Mouse (Mus musculus): ENCODE data around the gene Plpp7. TPM values are rescaled to one million over a fixed set of nuclear protein-coding genes. Genes with fewer than 3 reads are reported as not detected.

The Plpp7 gene
- polyA plus RNA-seq, 1 experiment: 3.3 TPM

GRCm38 (mm10) chr2:32091956-32092355 is 3.4 kb upstream of the Plpp7 start:
- Histone ChIP-seq H3K4me3 (replicated peaks) (no peak overlapping the region), H3K27me3 (replicated peaks) (peaks cover 15% of the 10 kb centered on the region), H3K9me3 (peaks cover 11% of the 10 kb centered on the region; the same call in 1 of the 2 replicates), H3K4me1 (peaks cover 81% of the 10 kb centered on the region), H3K36me3 (replicated peaks; ENCODE audit: low read length) (peaks cover 7% of the 10 kb centered on the region)
- TF ChIP-seq GATA1 (IDR thresholded peaks at IDR 0.05; ENCODE audit: borderline replicate concordance, low read length) (no peak), FLI1 (IDR thresholded peaks at IDR 0.05; ENCODE audit: low read length) (no peak)

GRCm38 (mm10) chr2:32094001-32094707 is 1.2 kb upstream of the Plpp7 start:
- Histone ChIP-seq H3K4me3 (replicated peaks) (no peak overlapping the region), H3K9me3 (peaks cover 18% of the 10 kb centered on the region; the same call in 1 of the 2 replicates), H3K36me3 (replicated peaks; ENCODE audit: low read length) (peaks cover 18% of the 10 kb centered on the region), H3K27me3 (replicated peaks) (peaks cover 9% of the 10 kb centered on the region), H3K4me1 (peaks cover 74% of the 10 kb centered on the region)
- TF ChIP-seq GATA1 (IDR thresholded peaks at IDR 0.05; ENCODE audit: borderline replicate concordance, low read length) (no peak), FLI1 (IDR thresholded peaks at IDR 0.05; ENCODE audit: low read length) (no peak)

GRCm38 (mm10) chr2:32096122-32096420 is 743 bp downstream of the Plpp7 start:
- peak overlapping the region; percentile 84 for H3K4me3 ChIP-seq (replicated peaks)
- peaks cover 9% of the 10 kb centered on the region for H3K27me3 ChIP-seq (replicated peaks)
- peaks cover 18% of the 10 kb centered on the region for H3K9me3 ChIP-seq
- H3K4me1 ChIP-seq: peaks cover 70% of the 10 kb centered on the region
- H3K36me3 ChIP-seq (replicated peaks; ENCODE audit: low read length): peaks cover 29% of the 10 kb centered on the region
- TF ChIP-seq GATA1 (IDR thresholded peaks at IDR 0.05; ENCODE audit: borderline replicate concordance, low read length) (no peak), FLI1 (IDR thresholded peaks at IDR 0.05; ENCODE audit: low read length) (no peak)

- H3K4me1 ChIP-seq: peaks cover 65% of the 10 kb centered on the region
- H3K4me3 ChIP-seq (replicated peaks): no peak overlapping the region
- peaks cover 20% of the 10 kb centered on the region for H3K9me3 ChIP-seq
- H3K27me3 ChIP-seq (replicated peaks): peaks cover 17% of the 10 kb centered on the region
- TF ChIP-seq FLI1 (IDR thresholded peaks at IDR 0.05; ENCODE audit: low read length) (no peak), GATA1 (IDR thresholded peaks at IDR 0.05; ENCODE audit: borderline replicate concordance, low read length) (no peak)
- peaks cover 53% of the 10 kb centered on the region for H3K36me3 ChIP-seq (replicated peaks; ENCODE audit: low read length)
Observed at GRCm38 (mm10) chr2:32102944-32103343, 7.6 kb downstream of the Plpp7 start.

GRCm38 (mm10) chr2:32103557-32103956 is 8.2 kb downstream of the Plpp7 start:
- H3K27me3 ChIP-seq (replicated peaks): peaks cover 14% of the 10 kb centered on the region
- H3K4me3 ChIP-seq (replicated peaks): no peak overlapping the region
- peaks cover 54% of the 10 kb centered on the region for H3K36me3 ChIP-seq (replicated peaks; ENCODE audit: low read length)
- peaks cover 63% of the 10 kb centered on the region for H3K4me1 ChIP-seq
- peaks cover 22% of the 10 kb centered on the region for H3K9me3 ChIP-seq
- TF ChIP-seq GATA1 (IDR thresholded peaks at IDR 0.05; ENCODE audit: borderline replicate concordance, low read length): no peak
- no peak for TF ChIP-seq FLI1 (IDR thresholded peaks at IDR 0.05; ENCODE audit: low read length)

- Histone ChIP-seq H3K4me3 (replicated peaks) (no peak overlapping the region), H3K4me1 (peaks cover 63% of the 10 kb centered on the region), H3K27me3 (replicated peaks) (peaks cover 14% of the 10 kb centered on the region), H3K36me3 (replicated peaks; ENCODE audit: low read length) (peaks cover 57% of the 10 kb centered on the region), H3K9me3 (peaks cover 21% of the 10 kb centered on the region)
- TF ChIP-seq FLI1 (IDR thresholded peaks at IDR 0.05; ENCODE audit: low read length) (no peak), GATA1 (IDR thresholded peaks at IDR 0.05; ENCODE audit: borderline replicate concordance, low read length) (no peak)
Observed at GRCm38 (mm10) chr2:32104122-32104521, 8.8 kb downstream of the Plpp7 start.

- peaks cover 20% of the 10 kb centered on the region for H3K27me3 ChIP-seq (replicated peaks)
- TF ChIP-seq GATA1 (IDR thresholded peaks at IDR 0.05; ENCODE audit: borderline replicate concordance, low read length): no peak
- no peak for TF ChIP-seq FLI1 (IDR thresholded peaks at IDR 0.05; ENCODE audit: low read length)
- H3K4me3 ChIP-seq (replicated peaks): no peak overlapping the region
- H3K4me1 ChIP-seq: peaks cover 66% of the 10 kb centered on the region
- H3K9me3 ChIP-seq: peaks cover 16% of the 10 kb centered on the region
- peaks cover 56% of the 10 kb centered on the region for H3K36me3 ChIP-seq (replicated peaks; ENCODE audit: low read length)
Observed at GRCm38 (mm10) chr2:32105117-32105913, 10.0 kb downstream of the Plpp7 start.

GRCm38 (mm10) chr2:32105930-32106329 is 10.6 kb downstream of the Plpp7 start:
- Histone ChIP-seq H3K36me3 (replicated peaks; ENCODE audit: low read length) (peaks cover 56% of the 10 kb centered on the region), H3K27me3 (replicated peaks) (peaks cover 20% of the 10 kb centered on the region), H3K4me1 (peaks cover 68% of the 10 kb centered on the region), H3K9me3 (peaks cover 10% of the 10 kb centered on the region), H3K4me3 (replicated peaks) (no peak overlapping the region)
- TF ChIP-seq FLI1 (IDR thresholded peaks at IDR 0.05; ENCODE audit: low read length) (no peak), GATA1 (IDR thresholded peaks at IDR 0.05; ENCODE audit: borderline replicate concordance, low read length) (no peak)

GRCm38 (mm10) chr2:32111268-32111667 is 15.9 kb downstream of the Plpp7 start:
- Histone ChIP-seq H3K9me3 (peaks cover 7% of the 10 kb centered on the region), H3K27me3 (replicated peaks) (peaks cover 13% of the 10 kb centered on the region), H3K36me3 (replicated peaks; ENCODE audit: low read length) (peaks cover 48% of the 10 kb centered on the region), H3K4me3 (replicated peaks) (no peak overlapping the region), H3K4me1 (peaks cover 69% of the 10 kb centered on the region)
- no peak for TF ChIP-seq FLI1 (IDR thresholded peaks at IDR 0.05; ENCODE audit: low read length)
- TF ChIP-seq GATA1 (IDR thresholded peaks at IDR 0.05; ENCODE audit: borderline replicate concordance, low read length): no peak

- H3K36me3 ChIP-seq (replicated peaks; ENCODE audit: low read length): peaks cover 40% of the 10 kb centered on the region
- peaks cover 11% of the 10 kb centered on the region for H3K9me3 ChIP-seq
- TF ChIP-seq FLI1 (IDR thresholded peaks at IDR 0.05; ENCODE audit: low read length) (no peak), GATA1 (IDR thresholded peaks at IDR 0.05; ENCODE audit: borderline replicate concordance, low read length) (no peak)
- peak overlapping the region; percentile 33 for H3K4me3 ChIP-seq (replicated peaks)
- peaks cover 63% of the 10 kb centered on the region for H3K4me1 ChIP-seq
- H3K27me3 ChIP-seq (replicated peaks): peaks cover 9% of the 10 kb centered on the region
Observed at GRCm38 (mm10) chr2:32112548-32112947, 17.2 kb downstream of the Plpp7 start.

Data from megakaryocyte, embryonic 14.5 days (primary cell).